Mouse (Mus musculus): ENCODE results near the gene Entpd1. TPM values are rescaled to one million over a fixed set of nuclear protein-coding genes. Genes with fewer than 3 reads are reported as not detected.

Gene Entpd1
- polyA plus RNA-seq, 1 experiment from 2014 or later, result 5.7 TPM

GRCm38 (mm10) chr19:40632668-40633067, 20.5 kb downstream of the Entpd1 start:
- Histone ChIP-seq H3K4me2 (ENCODE audit: low read depth, low read length) (no peak overlapping the region), H3K9ac (replicated peaks) (no peak overlapping the region), H3K4me1 (ENCODE audit: insufficient read depth) (no peaks in the 10 kb centered on the region), H3K27ac (ENCODE audit: low read depth) (no peak overlapping the region), H3K9me3 (ENCODE audit: low read length) (no peaks in the 10 kb centered on the region), H3K4me3 (ENCODE audit: low read depth, low read length) (no peak overlapping the region), H3K27me3 (ENCODE audit: insufficient read depth, low read length) (no peaks in the 10 kb centered on the region), H3K36me3 (replicated peaks; ENCODE audit: insufficient read depth, low read length) (no peaks in the 10 kb centered on the region)
- 82% methylated on average over 5 of the region's 5 CpGs for WGBS (ENCODE audit: insufficient replicate concordance)
- ATAC-seq, result no peak
- no peak for TF ChIP-seq EP300 (IDR thresholded peaks at IDR 0.05; ENCODE audit: low read depth)
- no peak for DNase-seq

GRCm38 (mm10) chr19:40633144-40633543, 21.0 kb downstream of the Entpd1 start:
- H3K9ac ChIP-seq (replicated peaks), result no peak overlapping the region
- H3K27me3 ChIP-seq (ENCODE audit: insufficient read depth, low read length), result no peaks in the 10 kb centered on the region
- H3K9me3 ChIP-seq (ENCODE audit: low read length), result no peaks in the 10 kb centered on the region
- no peak for ATAC-seq
- no peak overlapping the region for H3K4me3 ChIP-seq (ENCODE audit: low read depth, low read length)
- H3K27ac ChIP-seq (ENCODE audit: low read depth), result no peak overlapping the region
- DNase-seq, result no peak
- TF ChIP-seq EP300 (IDR thresholded peaks at IDR 0.05; ENCODE audit: low read depth), result no peak
- TF ChIP-seq CTCF (IDR thresholded peaks at IDR 0.05; ENCODE audit: low read depth), result peak; percentile 50
- H3K36me3 ChIP-seq (replicated peaks; ENCODE audit: insufficient read depth, low read length), result no peaks in the 10 kb centered on the region
- no peak overlapping the region for H3K4me2 ChIP-seq (ENCODE audit: low read depth, low read length)
- WGBS (ENCODE audit: insufficient replicate concordance), result 62% methylated on average over 1 of the region's 1 CpGs
- H3K4me1 ChIP-seq (ENCODE audit: insufficient read depth), result no peaks in the 10 kb centered on the region

- TF ChIP-seq EP300 (IDR thresholded peaks at IDR 0.05; ENCODE audit: low read depth) (no peak), CTCF (IDR thresholded peaks at IDR 0.05; ENCODE audit: low read depth) (no peak)
- no peak for ATAC-seq
- Histone ChIP-seq H3K4me3 (ENCODE audit: low read depth, low read length) (no peak overlapping the region), H3K36me3 (replicated peaks; ENCODE audit: insufficient read depth, low read length) (no peaks in the 10 kb centered on the region), H3K27me3 (ENCODE audit: insufficient read depth, low read length) (no peaks in the 10 kb centered on the region), H3K4me1 (ENCODE audit: insufficient read depth) (0 out of 2 replicates have a peak, but pooled peaks cover 4% of the 10 kb centered on the region), H3K9me3 (ENCODE audit: low read length) (no peaks in the 10 kb centered on the region), H3K4me2 (ENCODE audit: low read depth, low read length) (no peak overlapping the region), H3K9ac (replicated peaks) (no peak overlapping the region), H3K27ac (ENCODE audit: low read depth) (peak overlapping the region; percentile 41; the same call in 1 of the 2 replicates)
- no peak for DNase-seq
- 26% methylated on average over 4 of the region's 4 CpGs for WGBS (ENCODE audit: insufficient replicate concordance)
These were observed 24.9 kb downstream of the Entpd1 start for GRCm38 (mm10) chr19:40637091-40637490.

- H3K27me3 ChIP-seq (ENCODE audit: insufficient read depth, low read length), result no peaks in the 10 kb centered on the region
- DNase-seq, result no peak
- ATAC-seq, result peak; percentile 51; the same call in 1 of the 2 replicates
These were observed 25.4 kb downstream of the Entpd1 start for GRCm38 (mm10) chr19:40637601-40638000.

GRCm38 (mm10) chr19:40638582-40638981, 26.4 kb downstream of the Entpd1 start:
- peak overlapping the region; percentile 41 for H3K27ac ChIP-seq (ENCODE audit: low read depth)
- ATAC-seq (no peak), DNase-seq (no peak)
- H3K9ac ChIP-seq (replicated peaks), result no peak overlapping the region
- H3K9me3 ChIP-seq (ENCODE audit: low read length), result no peaks in the 10 kb centered on the region
- no peak overlapping the region for H3K4me3 ChIP-seq (ENCODE audit: low read depth, low read length)
- H3K27me3 ChIP-seq (ENCODE audit: insufficient read depth, low read length), result no peaks in the 10 kb centered on the region
- no peak overlapping the region for H3K4me2 ChIP-seq (ENCODE audit: low read depth, low read length)
- WGBS (ENCODE audit: insufficient replicate concordance), result 75% methylated on average over 5 of the region's 5 CpGs
- TF ChIP-seq CTCF (IDR thresholded peaks at IDR 0.05; ENCODE audit: low read depth) (no peak), EP300 (IDR thresholded peaks at IDR 0.05; ENCODE audit: low read depth) (no peak)
- H3K36me3 ChIP-seq (replicated peaks; ENCODE audit: insufficient read depth, low read length), result no peaks in the 10 kb centered on the region
- 0 out of 2 replicates have a peak, but pooled peaks cover 4% of the 10 kb centered on the region for H3K4me1 ChIP-seq (ENCODE audit: insufficient read depth)

More at GRCm38 (mm10) chr19:40637601-40638000, 25.4 kb downstream of the Entpd1 start:
- Histone ChIP-seq H3K9me3 (ENCODE audit: low read length) (no peaks in the 10 kb centered on the region), H3K4me3 (ENCODE audit: low read depth, low read length) (no peak overlapping the region), H3K36me3 (replicated peaks; ENCODE audit: insufficient read depth, low read length) (no peaks in the 10 kb centered on the region), H3K4me1 (ENCODE audit: insufficient read depth) (0 out of 2 replicates have a peak, but pooled peaks cover 4% of the 10 kb centered on the region), H3K27ac (ENCODE audit: low read depth) (peak overlapping the region; percentile 41; the same call in 1 of the 2 replicates), H3K4me2 (ENCODE audit: low read depth, low read length) (no peak overlapping the region), H3K9ac (replicated peaks) (no peak overlapping the region)
- WGBS (ENCODE audit: insufficient replicate concordance), result 35% methylated on average over 7 of the region's 7 CpGs
- TF ChIP-seq EP300 (IDR thresholded peaks at IDR 0.05; ENCODE audit: low read depth) (no peak), CTCF (IDR thresholded peaks at IDR 0.05; ENCODE audit: low read depth) (no peak)

GRCm38 (mm10) chr19:40639729-40640304, 27.7 kb downstream of the Entpd1 start:
- WGBS (ENCODE audit: insufficient replicate concordance), result 55% methylated on average over 11 of the region's 11 CpGs
- H3K27ac ChIP-seq (ENCODE audit: low read depth), result no peak overlapping the region
- ATAC-seq, result peak; percentile 33; the same call in 1 of the 2 replicates

More at GRCm38 (mm10) chr19:40639729-40640304, 27.7 kb downstream of the Entpd1 start:
- no peaks in the 10 kb centered on the region for H3K9me3 ChIP-seq (ENCODE audit: low read length)
- TF ChIP-seq EP300 (IDR thresholded peaks at IDR 0.05; ENCODE audit: low read depth), result no peak
- no peak for TF ChIP-seq CTCF (IDR thresholded peaks at IDR 0.05; ENCODE audit: low read depth)
- no peak for DNase-seq
- 0 out of 2 replicates have a peak, but pooled peaks cover 4% of the 10 kb centered on the region for H3K4me1 ChIP-seq (ENCODE audit: insufficient read depth)
- no peak overlapping the region for H3K9ac ChIP-seq (replicated peaks)
- H3K4me3 ChIP-seq (ENCODE audit: low read depth, low read length), result no peak overlapping the region
- H3K4me2 ChIP-seq (ENCODE audit: low read depth, low read length), result no peak overlapping the region
- H3K27me3 ChIP-seq (ENCODE audit: insufficient read depth, low read length), result no peaks in the 10 kb centered on the region
- H3K36me3 ChIP-seq (replicated peaks; ENCODE audit: insufficient read depth, low read length), result no peaks in the 10 kb centered on the region

Measured in liver, postnatal 0 days (tissue).